Mouse (Mus musculus): ENCODE data around the gene Rbms3. TPM values are rescaled to one million over a fixed set of nuclear protein-coding genes. Genes with fewer than 3 reads are reported as not detected.

The Rbms3 gene
- 72.1 and 76.1 TPM in 2 replicates for polyA plus RNA-seq (2015; fragmentation: Nextera tagmentation; extraction: Ambion mirVana)

- H3K36me3 ChIP-seq (ENCODE audit: control insufficient read depth, insufficient read depth, low read length) = no peaks in the 10 kb centered on the region
- H3K4me3 ChIP-seq (replicated peaks; ENCODE audit: low read length) = no peak within 1 kb of the TSS
- 76% methylated on average over 9 of the region's 9 CpGs for WGBS
- no peaks in the 10 kb centered on the region for H3K4me1 ChIP-seq (ENCODE audit: control insufficient read depth, insufficient read depth, low read length)
- no peak within 1 kb of the TSS for H3K4me2 ChIP-seq (ENCODE audit: low read depth, low read length)
- H3K27me3 ChIP-seq (ENCODE audit: control insufficient read depth, insufficient read depth, low read length) = no peaks in the 10 kb centered on the region
- H3K9me3 ChIP-seq (replicated peaks; ENCODE audit: control insufficient read depth, low read length) = no peaks in the 10 kb centered on the region
- no peak within 1 kb of the TSS for H3K27ac ChIP-seq (ENCODE audit: low read length)
- ATAC-seq (ENCODE audit: insufficient read depth, low FRiP score) = no peak
- no peak within 1 kb of the TSS for H3K9ac ChIP-seq (ENCODE audit: low read length)
Measured at GRCm38 (mm10) chr9:117629771-117630170, at the start of gene Rbms3. TSS of gene Rbms3 (minus strand) at chr9:117629913.

GRCm38 (mm10) chr9:117673311-117673710, 43.6 kb upstream of the Rbms3 start:
- no peak for ATAC-seq (ENCODE audit: insufficient read depth, low FRiP score)
- H3K36me3 ChIP-seq (ENCODE audit: control insufficient read depth, insufficient read depth, low read length) = no peaks in the 10 kb centered on the region
- H3K9me3 ChIP-seq (replicated peaks; ENCODE audit: control insufficient read depth, low read length) = no peaks in the 10 kb centered on the region
- H3K4me1 ChIP-seq (ENCODE audit: control insufficient read depth, insufficient read depth, low read length) = no peaks in the 10 kb centered on the region
- no peaks in the 10 kb centered on the region for H3K27me3 ChIP-seq (ENCODE audit: control insufficient read depth, insufficient read depth, low read length)
- no peak overlapping the region for H3K9ac ChIP-seq (ENCODE audit: low read length)
- no peak overlapping the region for H3K27ac ChIP-seq (ENCODE audit: low read length)
- 77% methylated on average over 5 of the region's 5 CpGs for WGBS
- no peak overlapping the region for H3K4me3 ChIP-seq (replicated peaks; ENCODE audit: low read length)
- H3K4me2 ChIP-seq (ENCODE audit: low read depth, low read length) = no peak overlapping the region

GRCm38 (mm10) chr9:117654626-117655025, 24.9 kb upstream of the Rbms3 start:
- ATAC-seq (ENCODE audit: insufficient read depth, low FRiP score) = no peak
- Histone ChIP-seq H3K4me3 (replicated peaks; ENCODE audit: low read length) (no peak overlapping the region), H3K36me3 (ENCODE audit: control insufficient read depth, insufficient read depth, low read length) (no peaks in the 10 kb centered on the region), H3K4me2 (ENCODE audit: low read depth, low read length) (no peak overlapping the region), H3K4me1 (ENCODE audit: control insufficient read depth, insufficient read depth, low read length) (no peaks in the 10 kb centered on the region), H3K9me3 (replicated peaks; ENCODE audit: control insufficient read depth, low read length) (no peaks in the 10 kb centered on the region), H3K27me3 (ENCODE audit: control insufficient read depth, insufficient read depth, low read length) (no peaks in the 10 kb centered on the region), H3K27ac (ENCODE audit: low read length) (no peak overlapping the region), H3K9ac (ENCODE audit: low read length) (no peak overlapping the region)
- WGBS = 73% methylated on average over 2 of the region's 2 CpGs

- H3K27ac ChIP-seq (ENCODE audit: low read length) = no peak overlapping the region
- ATAC-seq (ENCODE audit: insufficient read depth, low FRiP score) = no peak
- no peak overlapping the region for H3K4me3 ChIP-seq (replicated peaks; ENCODE audit: low read length)
- H3K27me3 ChIP-seq (ENCODE audit: control insufficient read depth, insufficient read depth, low read length) = no peaks in the 10 kb centered on the region
- no peak overlapping the region for H3K4me2 ChIP-seq (ENCODE audit: low read depth, low read length)
- no peaks in the 10 kb centered on the region for H3K9me3 ChIP-seq (replicated peaks; ENCODE audit: control insufficient read depth, low read length)
- no peaks in the 10 kb centered on the region for H3K36me3 ChIP-seq (ENCODE audit: control insufficient read depth, insufficient read depth, low read length)
- 32% methylated on average over 5 of the region's 5 CpGs for WGBS
- H3K4me1 ChIP-seq (ENCODE audit: control insufficient read depth, insufficient read depth, low read length) = no peaks in the 10 kb centered on the region
- no peak overlapping the region for H3K9ac ChIP-seq (ENCODE audit: low read length)
Measured at GRCm38 (mm10) chr9:117653641-117654040, 23.9 kb upstream of the Rbms3 start.

GRCm38 (mm10) chr9:117646131-117646530, 16.4 kb upstream of the Rbms3 start:
- ATAC-seq (ENCODE audit: insufficient read depth, low FRiP score) = no peak
- no peaks in the 10 kb centered on the region for H3K4me1 ChIP-seq (ENCODE audit: control insufficient read depth, insufficient read depth, low read length)
- H3K9me3 ChIP-seq (replicated peaks; ENCODE audit: control insufficient read depth, low read length) = no peaks in the 10 kb centered on the region
- no peak overlapping the region for H3K4me2 ChIP-seq (ENCODE audit: low read depth, low read length)
- WGBS = 68% methylated on average over 2 of the region's 2 CpGs
- no peak overlapping the region for H3K27ac ChIP-seq (ENCODE audit: low read length)
- no peak overlapping the region for H3K4me3 ChIP-seq (replicated peaks; ENCODE audit: low read length)
- H3K27me3 ChIP-seq (ENCODE audit: control insufficient read depth, insufficient read depth, low read length) = no peaks in the 10 kb centered on the region
- H3K36me3 ChIP-seq (ENCODE audit: control insufficient read depth, insufficient read depth, low read length) = no peaks in the 10 kb centered on the region
- no peak overlapping the region for H3K9ac ChIP-seq (ENCODE audit: low read length)

GRCm38 (mm10) chr9:117641090-117641782, 11.5 kb upstream of the Rbms3 start:
- no peaks in the 10 kb centered on the region for H3K4me1 ChIP-seq (ENCODE audit: control insufficient read depth, insufficient read depth, low read length)
- no peaks in the 10 kb centered on the region for H3K9me3 ChIP-seq (replicated peaks; ENCODE audit: control insufficient read depth, low read length)
- ATAC-seq (ENCODE audit: insufficient read depth, low FRiP score) = no peak
- WGBS = 70% methylated on average over 4 of the region's 4 CpGs
- no peak overlapping the region for H3K9ac ChIP-seq (ENCODE audit: low read length)
- no peak overlapping the region for H3K27ac ChIP-seq (ENCODE audit: low read length)
- no peak overlapping the region for H3K4me3 ChIP-seq (replicated peaks; ENCODE audit: low read length)
- no peak overlapping the region for H3K4me2 ChIP-seq (ENCODE audit: low read depth, low read length)
- no peaks in the 10 kb centered on the region for H3K36me3 ChIP-seq (ENCODE audit: control insufficient read depth, insufficient read depth, low read length)
- no peaks in the 10 kb centered on the region for H3K27me3 ChIP-seq (ENCODE audit: control insufficient read depth, insufficient read depth, low read length)

- Histone ChIP-seq H3K9ac (ENCODE audit: low read length) (no peak overlapping the region), H3K36me3 (ENCODE audit: control insufficient read depth, insufficient read depth, low read length) (no peaks in the 10 kb centered on the region), H3K27ac (ENCODE audit: low read length) (no peak overlapping the region), H3K27me3 (ENCODE audit: control insufficient read depth, insufficient read depth, low read length) (no peaks in the 10 kb centered on the region), H3K4me1 (ENCODE audit: control insufficient read depth, insufficient read depth, low read length) (no peaks in the 10 kb centered on the region), H3K9me3 (replicated peaks; ENCODE audit: control insufficient read depth, low read length) (no peaks in the 10 kb centered on the region), H3K4me3 (replicated peaks; ENCODE audit: low read length) (no peak overlapping the region), H3K4me2 (ENCODE audit: low read depth, low read length) (no peak overlapping the region)
- no peak for ATAC-seq (ENCODE audit: insufficient read depth, low FRiP score)
- 68% methylated on average over 5 of the region's 5 CpGs for WGBS
Measured at GRCm38 (mm10) chr9:117638623-117639185, 9.0 kb upstream of the Rbms3 start.

- Histone ChIP-seq H3K9me3 (replicated peaks; ENCODE audit: control insufficient read depth, low read length) (no peaks in the 10 kb centered on the region), H3K36me3 (ENCODE audit: control insufficient read depth, insufficient read depth, low read length) (no peaks in the 10 kb centered on the region), H3K4me1 (ENCODE audit: control insufficient read depth, insufficient read depth, low read length) (no peaks in the 10 kb centered on the region), H3K9ac (ENCODE audit: low read length) (no peak overlapping the region), H3K4me2 (ENCODE audit: low read depth, low read length) (no peak overlapping the region), H3K4me3 (replicated peaks; ENCODE audit: low read length) (no peak overlapping the region), H3K27me3 (ENCODE audit: control insufficient read depth, insufficient read depth, low read length) (no peaks in the 10 kb centered on the region), H3K27ac (ENCODE audit: low read length) (no peak overlapping the region)
- 82% methylated on average over 8 of the region's 8 CpGs for WGBS
- ATAC-seq (ENCODE audit: insufficient read depth, low FRiP score) = no peak
Measured at GRCm38 (mm10) chr9:117636492-117636891, 6.8 kb upstream of the Rbms3 start.

GRCm38 (mm10) chr9:117627173-117627572, 2.5 kb downstream of the Rbms3 start:
- Histone ChIP-seq H3K27ac (ENCODE audit: low read length) (no peak overlapping the region), H3K4me2 (ENCODE audit: low read depth, low read length) (no peak overlapping the region), H3K27me3 (ENCODE audit: control insufficient read depth, insufficient read depth, low read length) (no peaks in the 10 kb centered on the region), H3K9me3 (replicated peaks; ENCODE audit: control insufficient read depth, low read length) (no peaks in the 10 kb centered on the region), H3K36me3 (ENCODE audit: control insufficient read depth, insufficient read depth, low read length) (no peaks in the 10 kb centered on the region), H3K9ac (ENCODE audit: low read length) (no peak overlapping the region), H3K4me3 (replicated peaks; ENCODE audit: low read length) (no peak overlapping the region), H3K4me1 (ENCODE audit: control insufficient read depth, insufficient read depth, low read length) (no peaks in the 10 kb centered on the region)
- ATAC-seq (ENCODE audit: insufficient read depth, low FRiP score) = no peak

Data from stomach, embryonic 16.5 days (tissue).